Mouse (Mus musculus) brain, embryonic 14.5 days (tissue): ENCODE measurements around the gene Catsperz.

Experiments
- CTCF ChIP-seq: fragments of 200-500 bp; IDR thresholded peaks from 2 replicates; pipeline ENCODE4 v1.5.1; 2012; ENCODE audit warnings: inconsistent platforms, mild to moderate bottlenecking, moderate library complexity, borderline replicate concordance; ENCODE audit not compliant: insufficient read depth, insufficient read length; ENCODE audit errors: extremely low read depth
- POLR2A ChIP-seq: fragments of 200-500 bp; IDR thresholded peaks from 2 replicates; pipeline ENCODE4 v1.6.1; 2012; ENCODE audit warnings: mild to moderate bottlenecking, inconsistent platforms, borderline replicate concordance; ENCODE audit not compliant: poor library complexity, insufficient read depth, insufficient read length, severe bottlenecking; ENCODE audit errors: extremely low read depth

DNA sequence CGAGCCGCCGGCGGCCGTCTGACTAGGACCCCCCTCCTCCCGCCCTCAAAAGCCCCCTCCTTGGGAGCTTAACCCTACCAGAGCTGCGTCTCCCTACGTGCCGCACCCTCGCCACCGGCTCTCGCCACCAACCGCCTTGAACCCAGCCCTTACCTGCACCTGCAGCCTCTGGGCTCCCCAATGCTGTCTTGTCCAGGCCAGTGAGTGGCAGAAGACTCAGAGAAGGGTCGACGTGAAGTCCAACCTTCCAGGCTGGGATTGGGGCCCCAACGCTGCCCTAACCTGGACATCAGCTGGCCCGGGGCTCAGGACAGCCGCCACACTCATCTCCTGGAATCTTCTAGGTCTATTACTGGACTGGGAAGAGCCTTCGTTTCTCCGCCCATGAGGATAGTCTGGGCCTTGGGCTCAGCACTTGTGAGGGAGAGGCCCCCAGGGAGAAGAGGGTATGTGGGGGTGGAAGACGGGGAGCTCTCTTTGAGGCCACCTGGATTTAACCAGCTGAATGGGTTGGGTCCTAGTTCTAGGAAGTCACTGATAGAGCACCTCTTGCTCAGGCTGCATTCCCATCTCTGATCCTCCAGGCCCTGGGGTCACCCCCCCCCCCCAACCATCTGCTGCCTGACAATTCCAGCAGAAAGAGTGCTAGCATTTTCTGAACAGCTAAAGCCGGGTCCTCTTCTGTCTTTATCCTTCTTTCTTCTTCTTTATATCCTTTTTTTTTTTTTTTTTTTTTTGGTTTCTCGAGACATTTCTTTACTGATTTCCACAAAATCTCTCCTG is 9.2 kb upstream of the Catsperz start, which contains the start of gene Kcnk4:
- TF ChIP-seq CTCF = no peak
- TF ChIP-seq POLR2A = no peak
